Mouse (Mus musculus): Measurements from ENCODE around the gene Pus7l. TPM values are rescaled to one million over a fixed set of nuclear protein-coding genes. Genes with fewer than 3 reads are reported as not detected.

The Pus7l gene
- polyA plus RNA-seq, 1 experiment from 2014 or later = 5.1 TPM

GRCm38 (mm10) chr15:94571501-94571900 lies 28.2 kb upstream of the Pus7l start:
- no peak overlapping the region for H3K27ac ChIP-seq (replicated peaks)
- no peaks in the 10 kb centered on the region for H3K27me3 ChIP-seq
- no peak overlapping the region for H3K4me3 ChIP-seq
- H3K4me1 ChIP-seq = no peaks in the 10 kb centered on the region
- H3K4me2 ChIP-seq (replicated peaks) = no peak overlapping the region
- H3K9ac ChIP-seq (replicated peaks) = no peak overlapping the region
- no peaks in the 10 kb centered on the region for H3K9me3 ChIP-seq
- no peak for ATAC-seq (replicated peaks)
- H3K36me3 ChIP-seq = no peaks in the 10 kb centered on the region
- 79% methylated on average over 4 of the region's 4 CpGs for WGBS

GRCm38 (mm10) chr15:94568496-94569182 lies 25.3 kb upstream of the Pus7l start:
- no peaks in the 10 kb centered on the region for H3K9me3 ChIP-seq
- H3K27me3 ChIP-seq = no peaks in the 10 kb centered on the region
- no peaks in the 10 kb centered on the region for H3K36me3 ChIP-seq
- 90% methylated on average over 10 of the region's 10 CpGs for WGBS
- H3K27ac ChIP-seq (replicated peaks) = no peak overlapping the region
- no peak overlapping the region for H3K4me3 ChIP-seq
- no peak overlapping the region for H3K4me2 ChIP-seq (replicated peaks)
- no peak overlapping the region for H3K9ac ChIP-seq (replicated peaks)
- no peaks in the 10 kb centered on the region for H3K4me1 ChIP-seq
- ATAC-seq (replicated peaks) = no peak

- WGBS = 91% methylated on average over 9 of the region's 9 CpGs
- H3K4me1 ChIP-seq = no peaks in the 10 kb centered on the region
- no peaks in the 10 kb centered on the region for H3K36me3 ChIP-seq
- no peaks in the 10 kb centered on the region for H3K27me3 ChIP-seq
- no peak overlapping the region for H3K4me3 ChIP-seq
- H3K9ac ChIP-seq (replicated peaks) = no peak overlapping the region
- no peak overlapping the region for H3K4me2 ChIP-seq (replicated peaks)
- H3K27ac ChIP-seq (replicated peaks) = no peak overlapping the region
- ATAC-seq (replicated peaks) = no peak
- H3K9me3 ChIP-seq = no peaks in the 10 kb centered on the region
Observed at GRCm38 (mm10) chr15:94565854-94566253, 22.5 kb upstream of the Pus7l start.

- H3K4me2 ChIP-seq (replicated peaks) = no peak overlapping the region
- 79% methylated on average over 2 of the region's 2 CpGs for WGBS
- H3K4me1 ChIP-seq = no peaks in the 10 kb centered on the region
- no peak overlapping the region for H3K4me3 ChIP-seq
- no peaks in the 10 kb centered on the region for H3K9me3 ChIP-seq
- H3K27ac ChIP-seq (replicated peaks) = no peak overlapping the region
- ATAC-seq (replicated peaks) = no peak
- H3K27me3 ChIP-seq = no peaks in the 10 kb centered on the region
- H3K9ac ChIP-seq (replicated peaks) = no peak overlapping the region
- no peaks in the 10 kb centered on the region for H3K36me3 ChIP-seq
Observed at GRCm38 (mm10) chr15:94564909-94565308, 21.6 kb upstream of the Pus7l start.

- H3K4me3 ChIP-seq = no peak overlapping the region
- H3K9ac ChIP-seq (replicated peaks) = no peak overlapping the region
- WGBS = 87% methylated on average over 17 of the region's 17 CpGs
- ATAC-seq (replicated peaks) = no peak
- H3K4me1 ChIP-seq = no peaks in the 10 kb centered on the region
- H3K36me3 ChIP-seq = no peaks in the 10 kb centered on the region
- H3K27ac ChIP-seq (replicated peaks) = no peak overlapping the region
- H3K4me2 ChIP-seq (replicated peaks) = no peak overlapping the region
- no peaks in the 10 kb centered on the region for H3K9me3 ChIP-seq
- no peaks in the 10 kb centered on the region for H3K27me3 ChIP-seq
Observed at GRCm38 (mm10) chr15:94558895-94559656, 15.7 kb upstream of the Pus7l start.

- Histone ChIP-seq H3K9ac (replicated peaks) (no peak overlapping the region), H3K4me2 (replicated peaks) (no peak overlapping the region), H3K27me3 (no peaks in the 10 kb centered on the region), H3K4me1 (no peaks in the 10 kb centered on the region), H3K9me3 (no peaks in the 10 kb centered on the region), H3K4me3 (no peak overlapping the region), H3K27ac (replicated peaks) (no peak overlapping the region), H3K36me3 (no peaks in the 10 kb centered on the region)
- ATAC-seq (replicated peaks) = peak; percentile 63; the same call in 1 of the 2 replicates
- 18% methylated on average over 7 of the region's 7 CpGs for WGBS
Observed at GRCm38 (mm10) chr15:94557442-94557841, 14.1 kb upstream of the Pus7l start.

GRCm38 (mm10) chr15:94553536-94553935 lies 10.2 kb upstream of the Pus7l start:
- H3K36me3 ChIP-seq = no peaks in the 10 kb centered on the region
- no peak overlapping the region for H3K4me2 ChIP-seq (replicated peaks)
- WGBS = 90% methylated on average over 9 of the region's 9 CpGs
- no peak overlapping the region for H3K4me3 ChIP-seq
- no peaks in the 10 kb centered on the region for H3K27me3 ChIP-seq
- no peaks in the 10 kb centered on the region for H3K9me3 ChIP-seq
- H3K27ac ChIP-seq (replicated peaks) = no peak overlapping the region
- H3K9ac ChIP-seq (replicated peaks) = no peak overlapping the region
- H3K4me1 ChIP-seq = no peaks in the 10 kb centered on the region
- no peak for ATAC-seq (replicated peaks)

- Histone ChIP-seq H3K4me2 (replicated peaks) (no peak overlapping the region), H3K9me3 (no peaks in the 10 kb centered on the region), H3K4me3 (no peak overlapping the region), H3K27ac (replicated peaks) (no peak overlapping the region), H3K36me3 (no peaks in the 10 kb centered on the region), H3K4me1 (0 out of 2 replicates have a peak, but pooled peaks cover 11% of the 10 kb centered on the region), H3K27me3 (no peaks in the 10 kb centered on the region), H3K9ac (replicated peaks) (no peak overlapping the region)
- WGBS = 89% methylated on average over 4 of the region's 4 CpGs
- ATAC-seq (replicated peaks) = no peak
Observed at GRCm38 (mm10) chr15:94544844-94545243, 1.5 kb upstream of the Pus7l start.

- Histone ChIP-seq H3K4me2 (replicated peaks) (peak overlapping the region; percentile 70), H3K27me3 (no peaks in the 10 kb centered on the region), H3K4me3 (peak overlapping the region; percentile 74), H3K27ac (replicated peaks) (0 out of 2 replicates have a peak overlapping the region, but pooled peaks have one; percentile 20), H3K36me3 (no peaks in the 10 kb centered on the region), H3K9me3 (no peaks in the 10 kb centered on the region), H3K9ac (replicated peaks) (peak overlapping the region; percentile 53), H3K4me1 (0 out of 2 replicates have a peak, but pooled peaks cover 11% of the 10 kb centered on the region)
- ATAC-seq (replicated peaks) = no peak
- 40% methylated on average over 9 of the region's 9 CpGs for WGBS
Observed at GRCm38 (mm10) chr15:94544052-94544636, 797 bp upstream of the Pus7l start.

GRCm38 (mm10) chr15:94542567-94543408 lies 559 bp downstream of the Pus7l start:
- no peaks in the 10 kb centered on the region for H3K27me3 ChIP-seq
- ATAC-seq (replicated peaks) = peak; percentile 92
- H3K27ac ChIP-seq (replicated peaks) = no peak overlapping the region
- peak overlapping the region; percentile 74 for H3K4me3 ChIP-seq
- H3K4me1 ChIP-seq = 0 out of 2 replicates have a peak, but pooled peaks cover 11% of the 10 kb centered on the region
- peak overlapping the region; percentile 70 for H3K4me2 ChIP-seq (replicated peaks)
- 9% methylated on average over 22 of the region's 22 CpGs for WGBS
- H3K9me3 ChIP-seq = no peaks in the 10 kb centered on the region
- peak overlapping the region; percentile 53 for H3K9ac ChIP-seq (replicated peaks)
- no peaks in the 10 kb centered on the region for H3K36me3 ChIP-seq

- 93% methylated on average over 3 of the region's 3 CpGs for WGBS
- H3K9ac ChIP-seq (replicated peaks) = no peak overlapping the region
- H3K4me2 ChIP-seq (replicated peaks) = no peak overlapping the region
- H3K36me3 ChIP-seq = no peaks in the 10 kb centered on the region
- no peak overlapping the region for H3K27ac ChIP-seq (replicated peaks)
- no peak for ATAC-seq (replicated peaks)
- H3K27me3 ChIP-seq = no peaks in the 10 kb centered on the region
- no peaks in the 10 kb centered on the region for H3K9me3 ChIP-seq
- no peak overlapping the region for H3K4me3 ChIP-seq
- 0 out of 2 replicates have a peak, but pooled peaks cover 11% of the 10 kb centered on the region for H3K4me1 ChIP-seq
Observed at GRCm38 (mm10) chr15:94539296-94539695, 4.1 kb downstream of the Pus7l start.
